Mouse (Mus musculus) left cerebral cortex, postnatal 14 days (tissue): Measurements from ENCODE around the gene Uba6. TPM values are rescaled to one million over a fixed set of nuclear protein-coding genes. Genes with fewer than 3 reads are reported as not detected.
A peak's percentile ranks its signal among the peaks of the same experiment; 100 is the strongest.

ENCODE experiments used
- DNase-seq, 2 experiments: peaks; one replicate each; pipeline ENCODE4 v3.0.0; 2021 to 2022; ENCODE audit warnings: low spot score in 2 of 2, mixed read lengths in 1 of 2
- intact Hi-C: fragments of 180-260 bp; cut with DNase I; formaldehyde crosslinking; loops from one replicate; pipeline ENCODE4 v1.15.1; 2025
- long read RNA-seq, 2 experiments: library from polyadenylated mRNA; stranded (forward); transcript quantifications; one replicate each; pipeline ENCODE4 v2.0.0; 2021
- total RNA-seq, 2 experiments: library from RNA; stranded (reverse); gene quantifications; 2 replicates each; pipeline ENCODE4 v1.2.3; 2021

Uba6 gene
- 10 to 100 TPM; 19.0 to 20.8 TPM for total RNA-seq
- long read RNA-seq, experiment 1, partial matches to known transcripts = 1 of 1 reads
- long read RNA-seq, experiment 1, other reads (novel, unspliced or antisense) = 0 of 1 reads
- long read RNA-seq, experiment 2, partial matches to known transcripts = 1 of 4 reads
- long read RNA-seq, experiment 2, other reads (novel, unspliced or antisense) = 3 of 4 reads

- intact Hi-C loops = no loop called here
Measured at GRCm38 (mm10) chr5:86172449-86173161, at the start of gene Uba6. Gene Uba6, minus strand, starts transcription at chr5:86172803.

GRCm38 (mm10) chr5:86197801-86198200 is 25.2 kb upstream of the Uba6 start, which contains the start of gene Gnrhr:
Gene Gnrhr, minus strand, starts transcription at chr5:86197901.
- DNase-seq = no peak
- intact Hi-C loops = loop anchor here (10.0 kb wide), 1 partner anchor 447 kb away; no protein-coding TSS in a partner anchor

More at GRCm38 (mm10) chr5:86172449-86173161, at the start of gene Uba6:
- peak; percentile 98 for DNase-seq

GRCm38 (mm10) chr5:86191356-86191755 is 18.8 kb upstream of the Uba6 start:
- peak; percentile 23 to 73 for DNase-seq
- intact Hi-C loops = loop anchor here (2.0 to 10.0 kb wide), 2 partner anchors 221 to 453 kb away; no protein-coding TSS in a partner anchor

- intact Hi-C loops = loop anchor here (2.0 to 10.0 kb wide), 2 partner anchors 222 to 454 kb away; no protein-coding TSS in a partner anchor
- DNase-seq = no peak
Measured at GRCm38 (mm10) chr5:86190770-86191169, 18.2 kb upstream of the Uba6 start.

GRCm38 (mm10) chr5:86190290-86190689 is 17.7 kb upstream of the Uba6 start:
- intact Hi-C loops = loop anchor here (2.0 to 10.0 kb wide), 2 partner anchors 223 to 455 kb away; no protein-coding TSS in a partner anchor
- DNase-seq = no peak

- intact Hi-C loops = loop anchor here (10.0 kb wide), 1 partner anchor 617 kb away; the partner anchor contains the start of gene Ythdc1
- no peak for DNase-seq
Measured at GRCm38 (mm10) chr5:86187441-86187840, 14.8 kb upstream of the Uba6 start.

- intact Hi-C loops = no loop called here
- no peak for DNase-seq
Measured at GRCm38 (mm10) chr5:86173778-86174177, 1.2 kb upstream of the Uba6 start.

GRCm38 (mm10) chr5:86172088-86172448 is 535 bp downstream of the Uba6 start:
- intact Hi-C loops = no loop called here
- peak in 1 of 2 experiments; percentile 42 for DNase-seq

GRCm38 (mm10) chr5:86129828-86130227 is 42.8 kb downstream of the Uba6 start:
- DNase-seq = no peak
- intact Hi-C loops = loop anchor here (5.0 kb wide), 1 partner anchor 32 kb away; no protein-coding TSS in a partner anchor

GRCm38 (mm10) chr5:86128749-86129148 is 43.9 kb downstream of the Uba6 start:
- no peak for DNase-seq
- intact Hi-C loops = loop anchor here (5.0 kb wide), 1 partner anchor 34 kb away; no protein-coding TSS in a partner anchor

- no peak for DNase-seq
- intact Hi-C loops = no loop called here
Measured at GRCm38 (mm10) chr5:86118457-86119094, 54.0 kb downstream of the Uba6 start.

- intact Hi-C loops = no loop called here
- no peak for DNase-seq
Measured at GRCm38 (mm10) chr5:86113997-86114396, 58.6 kb downstream of the Uba6 start.

- intact Hi-C loops = no loop called here
- no peak for DNase-seq
Measured at GRCm38 (mm10) chr5:86113037-86113436, 59.6 kb downstream of the Uba6 start.

- no peak for DNase-seq
- intact Hi-C loops = no loop called here
Measured at GRCm38 (mm10) chr5:86111074-86111473, 61.5 kb downstream of the Uba6 start.

- intact Hi-C loops = no loop called here
Measured at GRCm38 (mm10) chr5:86106610-86107009, 66.0 kb downstream of the Uba6 start.

GRCm38 (mm10) chr5:86102176-86102575 is 70.4 kb downstream of the Uba6 start:
- intact Hi-C loops = no loop called here
- DNase-seq = no peak

More at GRCm38 (mm10) chr5:86106610-86107009, 66.0 kb downstream of the Uba6 start:
- DNase-seq = no peak

- no peak for DNase-seq
- intact Hi-C loops = no loop called here
Measured at GRCm38 (mm10) chr5:86100621-86101020, 72.0 kb downstream of the Uba6 start.

- intact Hi-C loops = no loop called here
Measured at GRCm38 (mm10) chr5:86098988-86099387, 73.6 kb downstream of the Uba6 start.

GRCm38 (mm10) chr5:86094754-86095153 is 77.8 kb downstream of the Uba6 start:
- no peak for DNase-seq
- intact Hi-C loops = no loop called here

More at GRCm38 (mm10) chr5:86098988-86099387, 73.6 kb downstream of the Uba6 start:
- no peak for DNase-seq

GRCm38 (mm10) chr5:86086751-86087150 is 85.9 kb downstream of the Uba6 start:
- intact Hi-C loops = no loop called here
- no peak for DNase-seq
